8 mouse cellular contexts compared by ENCODE assay signal in genomic region chr2:102745259-102745906, GRCm38 (mm10).
DNase-seq lines count a peak whose midpoint lies in the region; ATAC-seq and TF ChIP-seq lines count a peak whose summit lies in the region.

No protein-coding gene starts in this region.

- peak; percentile 24 for DNase-seq in 416B (ENCODE audit: low read depth)
- peak; percentile 97 for DNase-seq in CH12.LX (ENCODE audit: extremely low read depth)
- DNase-seq in embryonic facial prominence, embryonic 10.5 days (ENCODE audit: low spot score): peak; percentile 69
- DNase-seq in kidney, postnatal 10 days: peak; percentile 59
- peak; percentile 37 to 78 for DNase-seq in spleen, adult 2 months (ENCODE audit: low read depth in 1 of 2, low spot score in 2 of 2)
- DNase-seq in right cerebral cortex, postnatal 14 days: no peak

- TF ChIP-seq RAD21 in CH12.LX (IDR thresholded peaks at IDR 0.05; ENCODE audit: low read depth, low read length): no peak

- no peak for TF ChIP-seq CTCF in CH12.LX (conservative IDR thresholded peaks at IDR 0.05 in 1 of 2, IDR thresholded peaks at IDR 0.05 in 1 of 2; ENCODE audit: low read depth in 2 of 2, low read length in 2 of 2)
- no peak for TF ChIP-seq CTCF in spleen, adult 2 months (IDR thresholded peaks at IDR 0.05; ENCODE audit: extremely low read depth, insufficient read depth, insufficient read length, insufficient replicate concordance)

- H3K4me2 ChIP-seq in CH12.LX (ENCODE audit: insufficient read depth, low read depth, poor library complexity, severe bottlenecking): peak overlapping the region; percentile 65
- peak overlapping the region; percentile 41 for H3K4me2 ChIP-seq in heart, embryonic 16.5 days (ENCODE audit: low read depth, low read length)

- TF ChIP-seq EP300 in CH12.LX (IDR thresholded peaks at IDR 0.05; ENCODE audit: low read length): peak; percentile 75

- ATAC-seq in heart, embryonic 16.5 days (replicated peaks; ENCODE audit: extremely low read depth, insufficient read depth, low FRiP score): peak; percentile 97
- ATAC-seq in megakaryocyte-erythroid progenitor cell, adult 5-6 weeks (replicated peaks; ENCODE audit: low FRiP score, low TSS enrichment, poor library complexity, severe bottlenecking): peak; percentile 96

- peak overlapping the region; percentile 82 for H3K27ac ChIP-seq in CH12.LX (ENCODE audit: insufficient read depth, low read depth)
- H3K27ac ChIP-seq in embryonic facial prominence, embryonic 10.5 days (replicated peaks): peak overlapping the region; percentile 74
- H3K27ac ChIP-seq in heart, embryonic 16.5 days (ENCODE audit: low read length): peak overlapping the region; percentile 78
- H3K27ac ChIP-seq in spleen, adult 2 months (ENCODE audit: insufficient read depth, low read length): peak overlapping the region; percentile 32; the same call in 1 of the 2 replicates

- in situ Hi-C loops in CH12.LX (cut with MboI; ENCODE audit: low pct_ligation_motif_present, low pct_unique_long_range_greater_than_20kb, low sequenced_read_pairs): no loop called here

- 0 out of 2 replicates have a peak, but pooled peaks have one; percentile 34 for TF ChIP-seq POLR2A in CH12.LX (IDR thresholded peaks at IDR 0.05; ENCODE audit: low read depth, low read length)
- TF ChIP-seq POLR2A in spleen, adult 2 months (IDR thresholded peaks at IDR 0.05; ENCODE audit: low read depth, low read length): no peak

- H3K36me3 ChIP-seq in CH12.LX (replicated peaks in 1 of 2; ENCODE audit: control insufficient read depth in 1 of 2, insufficient read depth in 1 of 2, low read length in 1 of 2): no peaks in the 10 kb centered on the region
- H3K36me3 ChIP-seq in embryonic facial prominence, embryonic 10.5 days (replicated peaks): no peaks in the 10 kb centered on the region
- no peaks in the 10 kb centered on the region for H3K36me3 ChIP-seq in heart, embryonic 16.5 days (ENCODE audit: control insufficient read depth, insufficient read depth)
- no peaks in the 10 kb centered on the region for H3K36me3 ChIP-seq in spleen, adult 2 months (ENCODE audit: control insufficient read depth, insufficient read depth, low read length)

- peak overlapping the region; percentile 49 for H3K9ac ChIP-seq in CH12.LX (ENCODE audit: insufficient read depth, low read depth)
- no peak overlapping the region for H3K9ac ChIP-seq in heart, embryonic 16.5 days (ENCODE audit: low read length)

- H3K4me3 ChIP-seq in CH12.LX (replicated peaks in 1 of 3; ENCODE audit: low read depth in 2 of 3, low read length in 2 of 3, poor library complexity in 1 of 3): no peak overlapping the region
- H3K4me3 ChIP-seq in embryonic facial prominence, embryonic 10.5 days: peak overlapping the region; percentile 33
- no peak overlapping the region for H3K4me3 ChIP-seq in heart, embryonic 16.5 days (ENCODE audit: low read length)
- H3K4me3 ChIP-seq in spleen, adult 2 months (ENCODE audit: extremely low read depth, insufficient read depth, insufficient read length): no peak overlapping the region

- dilution Hi-C loops in CH12.LX (cut with MboI; ENCODE audit: extremely low pct_ligation_motif_present, extremely low pct_unique_long_range_greater_than_20kb, low sequenced_read_pairs): no loop called here

- 9% methylated on average over 7 of the region's 7 CpGs for WGBS in embryonic facial prominence, embryonic 10.5 days
- 15% methylated on average over 7 of the region's 7 CpGs for WGBS in heart, embryonic 16.5 days
- WGBS in spleen, adult 2 months: 48% methylated on average over 7 of the region's 7 CpGs

- H3K27me3 ChIP-seq in CH12.LX (replicated peaks): no peaks in the 10 kb centered on the region
- no peaks in the 10 kb centered on the region for H3K27me3 ChIP-seq in embryonic facial prominence, embryonic 10.5 days (replicated peaks; ENCODE audit: low read depth, poor library complexity, severe bottlenecking)
- H3K27me3 ChIP-seq in heart, embryonic 16.5 days (ENCODE audit: control insufficient read depth, insufficient read depth, low read length): no peaks in the 10 kb centered on the region
- H3K27me3 ChIP-seq in spleen, adult 2 months (ENCODE audit: control insufficient read depth, insufficient read depth, low read length): no peaks in the 10 kb centered on the region

- peaks cover 40 to 93% of the 10 kb centered on the region in 2 experiments for H3K4me1 ChIP-seq in CH12.LX (ENCODE audit: control insufficient read depth in 1 of 2, insufficient read depth in 2 of 2)
- H3K4me1 ChIP-seq in embryonic facial prominence, embryonic 10.5 days: peaks cover 13% of the 10 kb centered on the region
- H3K4me1 ChIP-seq in heart, embryonic 16.5 days (ENCODE audit: control insufficient read depth, insufficient read depth, low read length): peaks cover 17% of the 10 kb centered on the region
- H3K4me1 ChIP-seq in spleen, adult 2 months (ENCODE audit: control insufficient read depth, insufficient read depth, insufficient read length): peaks cover 17% of the 10 kb centered on the region

- H3K9me3 ChIP-seq in CH12.LX (replicated peaks; ENCODE audit: low read length): no peaks in the 10 kb centered on the region
- no peaks in the 10 kb centered on the region for H3K9me3 ChIP-seq in embryonic facial prominence, embryonic 10.5 days
- H3K9me3 ChIP-seq in heart, embryonic 16.5 days (replicated peaks; ENCODE audit: control insufficient read depth, low read length): no peaks in the 10 kb centered on the region

- no peaks in the 10 kb centered on the region for H3K79me2 ChIP-seq in CH12.LX (replicated peaks; ENCODE audit: control insufficient read depth, extremely low read depth, insufficient read depth, poor library complexity, severe bottlenecking)

TF ChIP-seq in CH12.LX, 34 proteins besides CTCF, POLR2A, EP300 and RAD21:
- no peak for TF ChIP-seq SMC3 (IDR thresholded peaks at IDR 0.05; ENCODE audit: low read depth, low read length)
- no peak for TF ChIP-seq JUND (conservative IDR thresholded peaks at IDR 0.05; ENCODE audit: low read depth, low read length)
- TF ChIP-seq MEF2A (IDR thresholded peaks at IDR 0.05; ENCODE audit: borderline replicate concordance, low read depth, low read length): no peak
- no peak for TF ChIP-seq HCFC1 (IDR thresholded peaks at IDR 0.05; ENCODE audit: low read depth, low read length)
- no peak for TF ChIP-seq MAX (IDR thresholded peaks at IDR 0.05; ENCODE audit: low read length)
- no peak for TF ChIP-seq RCOR1 (conservative IDR thresholded peaks at IDR 0.05; ENCODE audit: low read depth, low read length)
- no peak for TF ChIP-seq SIN3A (IDR thresholded peaks at IDR 0.05; ENCODE audit: low read length)
- TF ChIP-seq BHLHE40 (IDR thresholded peaks at IDR 0.05; ENCODE audit: low read depth, low read length): peak; percentile 75
- TF ChIP-seq GABPA (IDR thresholded peaks at IDR 0.05; ENCODE audit: insufficient replicate concordance, low read depth, low read length): no peak
- TF ChIP-seq PAX5 (IDR thresholded peaks at IDR 0.05; ENCODE audit: low read length): no peak
- TF ChIP-seq ZKSCAN1 (IDR thresholded peaks at IDR 0.05; ENCODE audit: borderline replicate concordance, low read depth, low read length): no peak
- TF ChIP-seq ELF1 (IDR thresholded peaks at IDR 0.05; ENCODE audit: low read depth, low read length): peak; percentile 57
- peak; percentile 19; the same call in 1 of the 2 replicates for TF ChIP-seq TCF12 (IDR thresholded peaks at IDR 0.05; ENCODE audit: low read depth, low read length)
- no peak for TF ChIP-seq UBTF (IDR thresholded peaks at IDR 0.05; ENCODE audit: low read depth, low read length)
- no peak for TF ChIP-seq CHD1 (IDR thresholded peaks at IDR 0.05; ENCODE audit: low read depth, low read length)
- no peak for TF ChIP-seq JUN (IDR thresholded peaks at IDR 0.05; ENCODE audit: insufficient read depth, low read depth, low read length)
- TF ChIP-seq E2F4 (IDR thresholded peaks at IDR 0.05; ENCODE audit: insufficient replicate concordance, low read depth, low read length): no peak
- TF ChIP-seq CHD2 (IDR thresholded peaks at IDR 0.05; ENCODE audit: low read length): no peak
- TF ChIP-seq KAT2A (IDR thresholded peaks at IDR 0.05; ENCODE audit: insufficient replicate concordance, low read length): no peak
- peak; percentile 82 for TF ChIP-seq IRF4 (IDR thresholded peaks at IDR 0.05; ENCODE audit: low read depth, low read length)
- TF ChIP-seq USF1 (IDR thresholded peaks at IDR 0.05; ENCODE audit: low read depth, low read length): peak; percentile 78
- no peak for TF ChIP-seq POLR2AphosphoS2 (IDR thresholded peaks at IDR 0.05; ENCODE audit: low read depth, low read length)
- TF ChIP-seq ZC3H11A (IDR thresholded peaks at IDR 0.05; ENCODE audit: low read depth, low read length): no peak
- peak; percentile 73 for TF ChIP-seq MXI1 (IDR thresholded peaks at IDR 0.05; ENCODE audit: low read depth, low read length)
- TF ChIP-seq ETS1 (conservative IDR thresholded peaks at IDR 0.05; ENCODE audit: low read depth, low read length): no peak
- peak; percentile 74 for TF ChIP-seq USF2 (conservative IDR thresholded peaks at IDR 0.05; ENCODE audit: low read depth, low read length)
- TF ChIP-seq NELFE (IDR thresholded peaks at IDR 0.05; ENCODE audit: low read depth, low read length): no peak
- TF ChIP-seq TBP (conservative IDR thresholded peaks at IDR 0.05; ENCODE audit: low read depth, low read length): 0 out of 2 replicates have a peak, but pooled peaks have one; percentile 28
- TF ChIP-seq ZMIZ1 (IDR thresholded peaks at IDR 0.05; ENCODE audit: low read depth, low read length): no peak
TF ChIP-seq in CH12.LX: peak in this region for 8.

Comparison
In these comparisons a context has a peak if more than half of its experiments do, and no peak if none do; other contexts are left out.
1. H3K27ac ChIP-seq: peak in every context shown above with its lines; median percentile 82 in CH12.LX; 78 in heart, embryonic 16.5 days; 74 in embryonic facial prominence, embryonic 10.5 days; 32 in spleen, adult 2 months.